Mouse (Mus musculus) hematopoietic multipotent progenitor cell, adult 10-12 weeks (in vitro differentiated cells): ENCODE data around the gene Flrt2. TPM values are rescaled to one million over a fixed set of nuclear protein-coding genes. Genes with fewer than 3 reads are reported as not detected.

Source experiments
- polyA plus RNA-seq: library from polyadenylated mRNA; stranded (reverse); fragments of >175 nt; gene quantifications from 2 replicates; pipeline ENCODE4 v1.2.3, GENCODE M21; 2012; ENCODE audit warnings: low replicate concordance

The Flrt2 gene
- polyA plus RNA-seq: 0.08 and 0.10 TPM in 2 replicates

GRCm38 (mm10) chr12:95691961-95692767 is at the start of gene Flrt2:
Gene Flrt2, plus strand, starts transcription at chr12:95692226.

